Mouse (Mus musculus) cerebellum, adult 2 months (tissue): Measurements from ENCODE around the gene P3h3.

Experiments
- CTCF ChIP-seq: fragments of 200-500 bp; IDR thresholded peaks from 2 replicates; pipeline ENCODE4 v1.5.1; 2011; ENCODE audit warnings: low read depth, mild to moderate bottlenecking, control low read depth, low read length, moderate library complexity, borderline replicate concordance; ENCODE audit not compliant: insufficient read depth
- POLR2A ChIP-seq: fragments of 200-500 bp; IDR thresholded peaks from 2 replicates; pipeline ENCODE4 v1.6.1; 2011; ENCODE audit warnings: low read length, control low read depth, borderline replicate concordance; ENCODE audit not compliant: insufficient read depth

- TF ChIP-seq CTCF (no peak), POLR2A (no peak)
These were observed 40.0 kb downstream of the P3h3 start for GRCm38 (mm10) chr6:124817563-124817962.
